Mouse (Mus musculus) CD4-positive, CD25-positive, alpha-beta regulatory T cell (primary cell): ENCODE data around the gene Gm8909. TPM values are rescaled to one million over a fixed set of nuclear protein-coding genes. Genes with fewer than 3 reads are reported as not detected.

ENCODE experiments used
- polyA plus RNA-seq: library from polyadenylated mRNA; unstranded; fragments of 100-300 nt; shearing (Covaris generic); gene quantifications from one replicate; pipeline ENCODE4 v1.2.1, GENCODE M21; 2017

Gm8909 gene
- 7.7 TPM for polyA plus RNA-seq

GRCm38 (mm10) chr17:36168039-36168652 lies at the start of gene Gm8909:
Gm8909 (minus strand) TSS chr17:36168537.

GRCm38 (mm10) chr17:36190169-36190507 lies 21.8 kb upstream of the Gm8909 start, which contains the start of gene H2-T3:
H2-T3 (minus strand) TSS chr17:36190287.

GRCm38 (mm10) chr17:36128968-36129817 lies 39.1 kb downstream of the Gm8909 start, which contains the start of gene Gm7030:
Gm7030 (minus strand) TSS chr17:36129425.

GRCm38 (mm10) chr17:36121352-36122020 lies 46.9 kb downstream of the Gm8909 start, which contains the start of gene Gm19684:
Gm19684 (plus strand) TSS chr17:36121678.

Other genes starting within 250 kb of the Gm8909 start
- gene Abcf1, start 198.8 kb downstream of the Gm8909 start, polyA plus RNA-seq: 145 TPM
- 70.7 TPM for gene Gnl1, start 188.7 kb downstream of the Gm8909 start, polyA plus RNA-seq
- gene Prr3, start 188.3 kb downstream of the Gm8909 start, polyA plus RNA-seq: 38.7 TPM
- 34.1 TPM for gene H2-T24, start 148.0 kb downstream of the Gm8909 start, polyA plus RNA-seq
- 666 TPM for gene H2-T23, start 135.7 kb downstream of the Gm8909 start, polyA plus RNA-seq
- 225 TPM for gene H2-T22, start 125.8 kb downstream of the Gm8909 start, polyA plus RNA-seq
- 0.13 TPM for gene Gm6034, start 125.6 kb downstream of the Gm8909 start, polyA plus RNA-seq
- not detected for gene Gm11127, start 110.2 kb downstream of the Gm8909 start, polyA plus RNA-seq
- 0.91 TPM for gene Gm19684, start 46.9 kb downstream of the Gm8909 start, polyA plus RNA-seq
- gene Gm7030, start 39.1 kb downstream of the Gm8909 start, polyA plus RNA-seq: 0.26 TPM
- gene H2-T3, start 21.8 kb upstream of the Gm8909 start, polyA plus RNA-seq: 0.59 TPM
- gene Rpp21, start 89.5 kb upstream of the Gm8909 start, polyA plus RNA-seq: 168 TPM
- gene Trim39, start 103.7 kb upstream of the Gm8909 start, polyA plus RNA-seq: 24.5 TPM
- not detected for gene H2-M10.2, start 118.0 kb upstream of the Gm8909 start, polyA plus RNA-seq
- gene H2-M10.1, start 157.6 kb upstream of the Gm8909 start, polyA plus RNA-seq: not detected
- gene H2-M10.3, start 199.9 kb upstream of the Gm8909 start, polyA plus RNA-seq: not detected